Mouse (Mus musculus) myocyte (in vitro differentiated cells): ENCODE results near the gene Mageb2. TPM values are rescaled to one million over a fixed set of nuclear protein-coding genes. Genes with fewer than 3 reads are reported as not detected.
"Not testable (repeated sequence)": the region's sequence is repeated elsewhere in the genome, so short reads cannot be mapped to it uniquely, and the experiment has no call there.

Experiments
- H3K27me3 ChIP-seq: one replicate; pipeline ENCODE4 v1.6.1; 2011; ENCODE audit not compliant: control insufficient read depth, insufficient read depth, insufficient read length
- H3K36me3 ChIP-seq: one replicate; pipeline ENCODE4 v1.6.1; 2011; ENCODE audit not compliant: control insufficient read depth, insufficient read depth
- H3K4me2 ChIP-seq: one replicate; pipeline ENCODE4 v1.6.1; 2011; ENCODE audit warnings: low read depth, control low read depth
- H3K4me3 ChIP-seq: one replicate; pipeline ENCODE4 v1.5.1; 2011; ENCODE audit warnings: mild to moderate bottlenecking, control low read depth, moderate library complexity
- H3K79me2 ChIP-seq: one replicate; pipeline ENCODE4 v1.6.1; 2011; ENCODE audit not compliant: control insufficient read depth, insufficient read depth
- H3ac ChIP-seq: one replicate; pipeline ENCODE4 v1.6.1; 2011; ENCODE audit not compliant: control insufficient read depth, insufficient read length
- polyA plus RNA-seq: library from polyadenylated mRNA; unstranded; fragments of >200 nt; fragmentation: generic; extraction: Trizol; gene quantifications from one replicate; pipeline ENCODE4 v1.2.1, GENCODE M21; 2012; ENCODE audit warnings: missing spikeins

Gene Mageb2
- polyA plus RNA-seq: 0.60 TPM

- H3K36me3 ChIP-seq, H3ac ChIP-seq, H3K27me3 ChIP-seq, H3K79me2 ChIP-seq, H3K4me2 ChIP-seq, H3K4me3 ChIP-seq: not testable (repeated sequence)
Observed at GRCm38 (mm10) chrX:91331390-91331789, at the start of gene Mageb2. Gene Mageb2 (plus strand): TSS chrX:91331690.

GRCm38 (mm10) chrX:91313256-91313655 lies 18.2 kb upstream of the Mageb2 start:
- H3ac ChIP-seq, H3K27me3 ChIP-seq, H3K4me2 ChIP-seq, H3K4me3 ChIP-seq, H3K36me3 ChIP-seq, H3K79me2 ChIP-seq: not testable (repeated sequence)

Other genes with a start within 250 kb of the Mageb2 start
- 0.08 TPM for gene Gm5072, start 60.8 kb downstream of the Mageb2 start, polyA plus RNA-seq
- 0.08 TPM for gene Gm8914, start 148.4 kb downstream of the Mageb2 start, polyA plus RNA-seq
- not detected for gene 1700084M14Rik, start 244.2 kb downstream of the Mageb2 start, polyA plus RNA-seq